Mouse (Mus musculus) CD4-positive, CD25-positive, alpha-beta regulatory T cell, adult 2 months (primary cell): ENCODE results near the gene Tle6.

Experiments
- DNase-seq: peaks from one replicate; pipeline ENCODE4 v3.0.0-alpha.2; 2012; ENCODE audit warnings: low read depth, low spot score

Gene Tle6

GRCm38 (mm10) chr10:81541803-81542202, 59.1 kb downstream of the Tle6 start:
- DNase-seq = no peak

- DNase-seq = no peak
Measured at GRCm38 (mm10) chr10:81541363-81541762, 59.5 kb downstream of the Tle6 start.
